Mouse (Mus musculus) MEL (cell line): ENCODE results near the gene Tango6.

Experiments used
- EP300 ChIP-seq, 2 experiments: IDR thresholded peaks; 2 replicates each; pipeline ENCODE4 v1.6.1; 2011; ENCODE audit warnings: improper control_type of control experiment in 2 of 2, low read length in 2 of 2, low read depth in 1 of 2, mild to moderate bottlenecking in 1 of 2
- MAFK ChIP-seq: IDR thresholded peaks from 2 replicates; pipeline ENCODE4 v1.6.1; 2011; ENCODE audit warnings: low read depth, mild to moderate bottlenecking, low read length, improper control_type of control experiment, borderline replicate concordance
- MYC ChIP-seq: IDR thresholded peaks from 2 replicates; pipeline ENCODE4 v1.6.1; 2011; ENCODE audit warnings: low read depth, mild to moderate bottlenecking, low read length, improper control_type of control experiment, moderate library complexity
- POLR2AphosphoS5 ChIP-seq: IDR thresholded peaks from 2 replicates; pipeline ENCODE4 v1.6.1; 2012; ENCODE audit warnings: low read depth, borderline replicate concordance, mild to moderate bottlenecking, inconsistent platforms, low read length, moderate library complexity, mixed read lengths
- USF1 ChIP-seq: IDR thresholded peaks from 2 replicates; pipeline ENCODE4 v1.6.1; 2014; ENCODE audit warnings: low read depth, mild to moderate bottlenecking, inconsistent platforms, low read length, improper control_type of control experiment, moderate library complexity

DNA sequence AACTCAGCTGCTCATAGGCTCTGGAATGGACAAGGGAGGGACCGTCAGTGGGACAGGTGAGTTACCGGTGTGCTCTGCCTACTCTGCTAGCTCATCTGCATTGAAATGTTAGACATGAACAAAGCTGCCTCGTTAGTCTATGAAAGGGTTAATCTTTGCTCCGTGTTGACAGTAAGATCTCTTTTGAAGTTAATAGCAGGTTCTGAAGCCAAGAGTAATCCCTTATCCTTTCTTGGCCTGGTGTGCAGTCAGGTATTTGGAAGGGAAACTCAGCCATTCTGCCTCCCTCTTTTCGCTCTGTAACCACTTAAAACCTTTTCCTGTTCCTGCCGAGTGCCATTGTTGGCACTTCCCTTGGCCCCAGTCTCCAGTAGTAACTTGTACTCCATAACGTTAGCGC, 38.1 kb downstream of the Tango6 start:
- no peak for TF ChIP-seq EP300 (IDR thresholded peaks at IDR 0.05; ENCODE audit: low read depth in 1 of 2, low read length in 2 of 2)
- no peak for TF ChIP-seq USF1
- TF ChIP-seq POLR2AphosphoS5 = no peak
- TF ChIP-seq MAFK = no peak
- TF ChIP-seq MYC = no peak
